Mouse (Mus musculus): ENCODE results near the gene P2ry6. TPM values are rescaled to one million over a fixed set of nuclear protein-coding genes. Genes with fewer than 3 reads are reported as not detected.

Gene P2ry6
- total and polyA plus RNA-seq, 2 experiments from 2014 or later: 3.5 to 4.5 TPM

GRCm38 (mm10) chr7:101012541-101012940 lies 38.1 kb upstream of the P2ry6 start, which contains the start of gene P2ry2:
TSS of gene P2ry2 (minus strand) at chr7:101012866.
- Histone ChIP-seq H3K36me3 (replicated peaks; ENCODE audit: control insufficient read depth, insufficient read depth, low read length) (no peaks in the 10 kb centered on the region), H3K27me3 (ENCODE audit: control insufficient read depth, insufficient read depth, low read length) (no peaks in the 10 kb centered on the region), H3K27ac (ENCODE audit: low read depth) (peak within 1 kb of the TSS; percentile 32; the same call in 1 of the 2 replicates), H3K9me3 (replicated peaks; ENCODE audit: control insufficient read depth, low read length) (no peaks in the 10 kb centered on the region), H3K4me1 (ENCODE audit: control insufficient read depth, insufficient read depth) (peaks cover 3% of the 10 kb centered on the region; the same call in 1 of the 2 replicates), H3K9ac (replicated peaks; ENCODE audit: low read depth, low read length) (peak within 1 kb of the TSS; percentile 53), H3K4me3 (ENCODE audit: low read depth, low read length) (peak within 1 kb of the TSS; percentile 52), H3K4me2 (ENCODE audit: low read depth, low read length) (peak within 1 kb of the TSS; percentile 87)
- ATAC-seq (ENCODE audit: insufficient read depth, low read depth): no peak
- TF ChIP-seq EP300 (IDR thresholded peaks at IDR 0.05; ENCODE audit: low read depth) (no peak), CTCF (IDR thresholded peaks at IDR 0.05; ENCODE audit: low read depth) (no peak)
- DNase-seq (ENCODE audit: low spot score): no peak
- WGBS: 86% methylated on average over 4 of the region's 4 CpGs

GRCm38 (mm10) chr7:101011681-101012367 lies 37.4 kb upstream of the P2ry6 start:
- Histone ChIP-seq H3K4me2 (ENCODE audit: low read depth, low read length) (peak overlapping the region; percentile 87), H3K9me3 (replicated peaks; ENCODE audit: control insufficient read depth, low read length) (no peaks in the 10 kb centered on the region), H3K27ac (ENCODE audit: low read depth) (peak overlapping the region; percentile 32; the same call in 1 of the 2 replicates), H3K36me3 (replicated peaks; ENCODE audit: control insufficient read depth, insufficient read depth, low read length) (no peaks in the 10 kb centered on the region), H3K9ac (replicated peaks; ENCODE audit: low read depth, low read length) (peak overlapping the region; percentile 53), H3K27me3 (ENCODE audit: control insufficient read depth, insufficient read depth, low read length) (no peaks in the 10 kb centered on the region), H3K4me1 (ENCODE audit: control insufficient read depth, insufficient read depth) (peaks cover under 1% of the 10 kb centered on the region), H3K4me3 (ENCODE audit: low read depth, low read length) (peak overlapping the region; percentile 52)
- WGBS: under 1% methylated on average over 53 of the region's 53 CpGs
- DNase-seq (ENCODE audit: low spot score): peak; percentile 76
- ATAC-seq (ENCODE audit: insufficient read depth, low read depth): peak; percentile 95
- TF ChIP-seq EP300 (IDR thresholded peaks at IDR 0.05; ENCODE audit: low read depth) (no peak), CTCF (IDR thresholded peaks at IDR 0.05; ENCODE audit: low read depth) (no peak)

GRCm38 (mm10) chr7:101010741-101011140 lies 36.3 kb upstream of the P2ry6 start:
- no peaks in the 10 kb centered on the region for H3K27me3 ChIP-seq (ENCODE audit: control insufficient read depth, insufficient read depth, low read length)
- 67% methylated on average over 3 of the region's 3 CpGs for WGBS
- peaks cover 4% of the 10 kb centered on the region for H3K4me1 ChIP-seq (ENCODE audit: control insufficient read depth, insufficient read depth)
- H3K4me3 ChIP-seq (ENCODE audit: low read depth, low read length): peak overlapping the region; percentile 52
- ATAC-seq (ENCODE audit: insufficient read depth, low read depth) (no peak), DNase-seq (ENCODE audit: low spot score) (no peak)
- TF ChIP-seq CTCF (IDR thresholded peaks at IDR 0.05; ENCODE audit: low read depth) (no peak), EP300 (IDR thresholded peaks at IDR 0.05; ENCODE audit: low read depth) (no peak)
- H3K9me3 ChIP-seq (replicated peaks; ENCODE audit: control insufficient read depth, low read length): no peaks in the 10 kb centered on the region
- peak overlapping the region; percentile 87 for H3K4me2 ChIP-seq (ENCODE audit: low read depth, low read length)
- H3K36me3 ChIP-seq (replicated peaks; ENCODE audit: control insufficient read depth, insufficient read depth, low read length): no peaks in the 10 kb centered on the region
- H3K27ac ChIP-seq (ENCODE audit: low read depth): no peak overlapping the region
- H3K9ac ChIP-seq (replicated peaks; ENCODE audit: low read depth, low read length): 0 out of 2 replicates have a peak overlapping the region, but pooled peaks have one; percentile 53

GRCm38 (mm10) chr7:101006201-101006600 lies 31.8 kb upstream of the P2ry6 start:
- H3K9me3 ChIP-seq (replicated peaks; ENCODE audit: control insufficient read depth, low read length): no peaks in the 10 kb centered on the region
- ATAC-seq (ENCODE audit: insufficient read depth, low read depth): no peak
- WGBS: 86% methylated on average over 2 of the region's 2 CpGs
- no peak for DNase-seq (ENCODE audit: low spot score)
- H3K9ac ChIP-seq (replicated peaks; ENCODE audit: low read depth, low read length): no peak overlapping the region
- H3K4me2 ChIP-seq (ENCODE audit: low read depth, low read length): no peak overlapping the region
- H3K4me3 ChIP-seq (ENCODE audit: low read depth, low read length): no peak overlapping the region
- no peaks in the 10 kb centered on the region for H3K27me3 ChIP-seq (ENCODE audit: control insufficient read depth, insufficient read depth, low read length)
- H3K36me3 ChIP-seq (replicated peaks; ENCODE audit: control insufficient read depth, insufficient read depth, low read length): no peaks in the 10 kb centered on the region
- peaks cover 14% of the 10 kb centered on the region; the same call in 1 of the 2 replicates for H3K4me1 ChIP-seq (ENCODE audit: control insufficient read depth, insufficient read depth)
- no peak overlapping the region for H3K27ac ChIP-seq (ENCODE audit: low read depth)
- TF ChIP-seq CTCF (IDR thresholded peaks at IDR 0.05; ENCODE audit: low read depth): no peak
- TF ChIP-seq EP300 (IDR thresholded peaks at IDR 0.05; ENCODE audit: low read depth): no peak

GRCm38 (mm10) chr7:101005119-101005518 lies 30.7 kb upstream of the P2ry6 start:
- H3K4me1 ChIP-seq (ENCODE audit: control insufficient read depth, insufficient read depth): peaks cover 14% of the 10 kb centered on the region; the same call in 1 of the 2 replicates
- H3K36me3 ChIP-seq (replicated peaks; ENCODE audit: control insufficient read depth, insufficient read depth, low read length): no peaks in the 10 kb centered on the region
- no peaks in the 10 kb centered on the region for H3K9me3 ChIP-seq (replicated peaks; ENCODE audit: control insufficient read depth, low read length)
- no peak overlapping the region for H3K4me2 ChIP-seq (ENCODE audit: low read depth, low read length)
- 81% methylated on average over 4 of the region's 4 CpGs for WGBS
- no peak for DNase-seq (ENCODE audit: low spot score)
- H3K27ac ChIP-seq (ENCODE audit: low read depth): no peak overlapping the region
- TF ChIP-seq CTCF (IDR thresholded peaks at IDR 0.05; ENCODE audit: low read depth) (no peak), EP300 (IDR thresholded peaks at IDR 0.05; ENCODE audit: low read depth) (no peak)
- no peaks in the 10 kb centered on the region for H3K27me3 ChIP-seq (ENCODE audit: control insufficient read depth, insufficient read depth, low read length)
- H3K4me3 ChIP-seq (ENCODE audit: low read depth, low read length): no peak overlapping the region
- no peak for ATAC-seq (ENCODE audit: insufficient read depth, low read depth)
- no peak overlapping the region for H3K9ac ChIP-seq (replicated peaks; ENCODE audit: low read depth, low read length)
